Mouse (Mus musculus) regulatory T cell (primary cell): Measurements from ENCODE around the gene Dgki.

ENCODE experiments used
- in situ Hi-C: fragments of 300-600 bp; cut with MboI, MseI; formaldehyde crosslinking; loops from one replicate; pipeline ENCODE4 v1.15.1; 2025; ENCODE audit warnings: high pct_unique_total_duplicates

The Dgki gene

GRCm38 (mm10) chr6:37297744-37298482, 2.1 kb downstream of the Dgki start:
- in situ Hi-C loops: no loop called here

GRCm38 (mm10) chr6:37292068-37292467, 7.9 kb downstream of the Dgki start:
- in situ Hi-C loops: no loop called here

GRCm38 (mm10) chr6:37291171-37291570, 8.8 kb downstream of the Dgki start:
- in situ Hi-C loops: no loop called here

- in situ Hi-C loops: no loop called here
These were observed 9.3 kb downstream of the Dgki start for GRCm38 (mm10) chr6:37290691-37291090.

GRCm38 (mm10) chr6:37286134-37286533, 13.8 kb downstream of the Dgki start:
- in situ Hi-C loops: no loop called here

- in situ Hi-C loops: no loop called here
These were observed 15.1 kb downstream of the Dgki start for GRCm38 (mm10) chr6:37284879-37285278.

- in situ Hi-C loops: no loop called here
These were observed 16.6 kb downstream of the Dgki start for GRCm38 (mm10) chr6:37283336-37283735.

- in situ Hi-C loops: no loop called here
These were observed 17.3 kb downstream of the Dgki start for GRCm38 (mm10) chr6:37282659-37283058.

GRCm38 (mm10) chr6:37276834-37277715, 22.9 kb downstream of the Dgki start:
- in situ Hi-C loops: no loop called here

- in situ Hi-C loops: no loop called here
These were observed 23.8 kb downstream of the Dgki start for GRCm38 (mm10) chr6:37276181-37276580.

- in situ Hi-C loops: no loop called here
These were observed 28.9 kb downstream of the Dgki start for GRCm38 (mm10) chr6:37270905-37271591.

GRCm38 (mm10) chr6:37268589-37268988, 31.4 kb downstream of the Dgki start:
- in situ Hi-C loops: no loop called here

- in situ Hi-C loops: no loop called here
These were observed 32.0 kb downstream of the Dgki start for GRCm38 (mm10) chr6:37267952-37268351.

- in situ Hi-C loops: no loop called here
These were observed 37.5 kb downstream of the Dgki start for GRCm38 (mm10) chr6:37262486-37262885.

- in situ Hi-C loops: no loop called here
These were observed 38.6 kb downstream of the Dgki start for GRCm38 (mm10) chr6:37261236-37261852.

GRCm38 (mm10) chr6:37258662-37259061, 41.3 kb downstream of the Dgki start:
- in situ Hi-C loops: no loop called here

GRCm38 (mm10) chr6:37254144-37254543, 45.8 kb downstream of the Dgki start:
- in situ Hi-C loops: no loop called here

GRCm38 (mm10) chr6:37252536-37252935, 47.4 kb downstream of the Dgki start:
- in situ Hi-C loops: no loop called here

GRCm38 (mm10) chr6:37250671-37251070, 49.3 kb downstream of the Dgki start:
- in situ Hi-C loops: no loop called here

- in situ Hi-C loops: no loop called here
These were observed 54.2 kb downstream of the Dgki start for GRCm38 (mm10) chr6:37245757-37246156.

GRCm38 (mm10) chr6:37244074-37244473, 55.9 kb downstream of the Dgki start:
- in situ Hi-C loops: no loop called here

- in situ Hi-C loops: no loop called here
These were observed 57.2 kb downstream of the Dgki start for GRCm38 (mm10) chr6:37242769-37243121.
